Mouse (Mus musculus) liver, embryonic 14.5 days (tissue): Measurements from ENCODE around the gene Dcaf11. TPM values are rescaled to one million over a fixed set of nuclear protein-coding genes. Genes with fewer than 3 reads are reported as not detected.

ENCODE experiments used
- ATAC-seq: fragments of 200-750 bp; cut with Nextera tagmentation; 2 replicates; pipeline ENCODE4 v1.8.0; 2017; ENCODE audit warnings: moderate number of reproducible peaks, mild to moderate bottlenecking, moderate library complexity; ENCODE audit not compliant: insufficient read depth
- DNase-seq, 3 experiments: peaks; one replicate each; pipeline ENCODE4 v3.0.0-alpha.2; 2012 to 2013; ENCODE audit warnings: low read depth in 3 of 3, low spot score in 3 of 3
- H3K27ac ChIP-seq: fragments of 300-500 bp; sonication (generic); 2 replicates; pipeline ENCODE4 v1.5.1; 2014; ENCODE audit warnings: moderate library complexity, mild to moderate bottlenecking, control low read depth, inconsistent platforms
- H3K27me3 ChIP-seq: fragments of 300-500 bp; sonication (generic); 2 replicates; pipeline ENCODE4 v1.6.1; 2014; ENCODE audit warnings: mild to moderate bottlenecking, low read length, moderate library complexity; ENCODE audit not compliant: control insufficient read depth, insufficient read depth
- H3K36me3 ChIP-seq: fragments of 300-500 bp; sonication (generic); replicated peaks from 2 replicates; pipeline ENCODE4 v1.6.1; 2014; ENCODE audit warnings: low read depth; ENCODE audit not compliant: control insufficient read depth, insufficient read depth
- H3K4me1 ChIP-seq, 2 experiments: fragments of 200-500 bp in 1 of 2; fragments of 300-500 bp in 1 of 2; sonication (generic) in 1 of 2; replicated peaks; 2 replicates each; pipeline ENCODE4 v1.6.1; 2012 to 2014; ENCODE audit warnings: antibody characterized with exemption in 1 of 2, inconsistent platforms in 1 of 2, low read length in 1 of 2; ENCODE audit not compliant: control insufficient read depth in 2 of 2, insufficient read depth in 2 of 2
- H3K4me2 ChIP-seq: fragments of 300-500 bp; sonication (generic); 2 replicates; pipeline ENCODE4 v1.6.1; 2014; ENCODE audit warnings: low read depth, mild to moderate bottlenecking, control low read depth, moderate library complexity
- H3K4me3 ChIP-seq, 2 experiments: fragments of 200-500 bp in 1 of 2; fragments of 300-500 bp in 1 of 2; sonication (generic) in 1 of 2; 2 replicates each; pipeline ENCODE4 v1.5.1; 2012 to 2014; ENCODE audit warnings: low read depth in 2 of 2, low read length in 2 of 2, mild to moderate bottlenecking in 2 of 2, control low read depth in 1 of 2, inconsistent platforms in 1 of 2, moderate library complexity in 1 of 2; ENCODE audit not compliant: insufficient read depth in 1 of 2
- H3K9ac ChIP-seq: fragments of 300-500 bp; sonication (generic); replicated peaks from 2 replicates; pipeline ENCODE4 v1.6.1; 2014; ENCODE audit warnings: mild to moderate bottlenecking, control low read depth, moderate library complexity
- H3K9me3 ChIP-seq: fragments of 300-500 bp; sonication (generic); 2 replicates; pipeline ENCODE4 v1.6.1; 2016; ENCODE audit warnings: low read length, mixed read lengths; ENCODE audit not compliant: control insufficient read depth
- CTCF ChIP-seq: IDR thresholded peaks from 2 replicates; pipeline ENCODE4 v1.5.1; 2016; ENCODE audit warnings: antibody characterized with exemption, low read depth, control low read depth
- EP300 ChIP-seq: IDR thresholded peaks from 2 replicates; pipeline ENCODE4 v1.6.1; 2016; ENCODE audit warnings: antibody characterized with exemption, low read depth
- WGBS: fragments of 180-500 bp; shearing (Covaris S2); extraction: QIAGEN DNeasy Blood & Tissue Kit; methylation state at CpG from one replicate; pipeline ENCODE4 v1.1.7; 2014; ENCODE audit not compliant: insufficient replicate concordance; 5-methylcytosine and 5-hydroxymethylcytosine counted together
- polyA plus RNA-seq, 2 experiments: library from polyadenylated mRNA; depleted of rRNA in 1 of 2; stranded (reverse) in 1 of 2; unstranded in 1 of 2; fragments of >200 nt; fragmentation: Nextera tagmentation in 1 of 2; extraction: Ambion mirVana in 1 of 2; gene quantifications; 2 replicates each; pipeline versions ENCODE4 v1.2.1 to v1.2.3; 2012 to 2014

Dcaf11 gene
- polyA plus RNA-seq, 2 experiments, result 30.9 to 47.5 TPM

DNA sequence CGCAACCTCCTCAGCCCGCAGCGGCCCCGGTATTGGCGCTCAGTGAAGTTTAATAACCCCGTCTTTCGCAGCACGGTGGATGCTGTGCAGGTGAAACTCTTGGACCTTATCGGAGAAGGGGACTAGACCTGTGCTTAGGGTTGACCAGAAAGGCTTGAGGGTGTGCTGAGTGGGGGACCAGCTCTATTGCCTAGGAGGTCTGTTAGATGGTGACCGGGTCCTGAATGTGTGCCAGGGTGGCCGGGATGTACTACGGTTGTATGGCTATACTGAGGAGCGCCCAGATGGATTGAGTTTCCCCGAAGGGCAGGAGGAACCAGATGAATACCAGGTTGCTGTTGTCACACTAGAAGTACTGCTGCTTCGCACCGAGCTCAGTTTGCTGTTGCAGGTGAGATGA lies 32.4 kb downstream of the Dcaf11 start:
- DNase-seq, result no peak
- no peaks in the 10 kb centered on the region for H3K9me3 ChIP-seq

DNA sequence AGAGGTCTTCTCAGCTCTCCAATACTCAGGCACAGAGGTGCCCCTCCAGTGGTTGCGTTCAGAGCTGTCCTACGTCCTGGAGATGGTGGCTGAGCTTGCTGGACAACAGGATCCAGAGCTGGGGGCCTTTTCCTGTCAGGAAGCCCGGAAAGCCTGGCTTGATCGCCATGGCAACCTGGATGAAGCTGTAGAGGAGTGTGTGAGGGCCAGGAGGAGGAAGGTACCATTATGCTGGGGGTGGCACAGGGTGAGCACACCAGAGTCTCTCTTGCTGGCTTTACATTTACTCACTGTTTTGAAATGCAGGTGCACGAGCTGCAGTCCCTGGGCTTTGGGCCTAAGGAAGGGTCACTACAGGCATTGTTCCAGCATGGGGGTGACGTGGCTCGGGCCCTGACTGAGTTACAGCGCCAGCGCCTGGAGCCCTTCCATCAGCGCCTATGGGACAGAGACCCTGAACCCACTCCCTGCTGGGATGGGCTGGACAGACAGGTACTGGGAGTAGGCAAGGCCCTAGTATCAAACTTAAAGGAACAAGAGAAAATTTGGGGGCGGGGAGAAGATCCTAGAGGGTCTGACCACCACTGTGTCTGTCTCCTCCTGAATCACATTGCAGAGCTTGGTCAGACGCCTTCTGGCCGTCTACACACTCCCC lies 36.4 kb downstream of the Dcaf11 start:
- no peak for ATAC-seq
- no peak for DNase-seq
- Histone ChIP-seq H3K36me3 (peaks cover 48% of the 10 kb centered on the region), H3K4me2 (no peak overlapping the region), H3K4me1 (peaks cover 4 to 6% of the 10 kb centered on the region in 2 experiments), H3K27me3 (no peaks in the 10 kb centered on the region), H3K27ac (no peak overlapping the region), H3K9ac (no peak overlapping the region), H3K9me3 (no peaks in the 10 kb centered on the region), H3K4me3 (no peak overlapping the region)
- WGBS, result 84% methylated on average over 13 of the region's 13 CpGs
- TF ChIP-seq EP300 (no peak), CTCF (no peak)

More for the DNA sequence above, 32.4 kb downstream of the Dcaf11 start:
- H3K9ac ChIP-seq, result peak overlapping the region; percentile 77
- H3K27me3 ChIP-seq, result no peaks in the 10 kb centered on the region
- H3K4me3 ChIP-seq, result peak overlapping the region; percentile 79 to 96
- peaks cover 11% of the 10 kb centered on the region in 2 experiments for H3K4me1 ChIP-seq
- H3K36me3 ChIP-seq, result peaks cover 21% of the 10 kb centered on the region
- peak overlapping the region; percentile 97 for H3K27ac ChIP-seq
- ATAC-seq, result no peak
- H3K4me2 ChIP-seq, result peak overlapping the region; percentile 75
- TF ChIP-seq CTCF (no peak), EP300 (no peak)
- WGBS, result 4% methylated on average over 16 of the region's 16 CpGs

DNA sequence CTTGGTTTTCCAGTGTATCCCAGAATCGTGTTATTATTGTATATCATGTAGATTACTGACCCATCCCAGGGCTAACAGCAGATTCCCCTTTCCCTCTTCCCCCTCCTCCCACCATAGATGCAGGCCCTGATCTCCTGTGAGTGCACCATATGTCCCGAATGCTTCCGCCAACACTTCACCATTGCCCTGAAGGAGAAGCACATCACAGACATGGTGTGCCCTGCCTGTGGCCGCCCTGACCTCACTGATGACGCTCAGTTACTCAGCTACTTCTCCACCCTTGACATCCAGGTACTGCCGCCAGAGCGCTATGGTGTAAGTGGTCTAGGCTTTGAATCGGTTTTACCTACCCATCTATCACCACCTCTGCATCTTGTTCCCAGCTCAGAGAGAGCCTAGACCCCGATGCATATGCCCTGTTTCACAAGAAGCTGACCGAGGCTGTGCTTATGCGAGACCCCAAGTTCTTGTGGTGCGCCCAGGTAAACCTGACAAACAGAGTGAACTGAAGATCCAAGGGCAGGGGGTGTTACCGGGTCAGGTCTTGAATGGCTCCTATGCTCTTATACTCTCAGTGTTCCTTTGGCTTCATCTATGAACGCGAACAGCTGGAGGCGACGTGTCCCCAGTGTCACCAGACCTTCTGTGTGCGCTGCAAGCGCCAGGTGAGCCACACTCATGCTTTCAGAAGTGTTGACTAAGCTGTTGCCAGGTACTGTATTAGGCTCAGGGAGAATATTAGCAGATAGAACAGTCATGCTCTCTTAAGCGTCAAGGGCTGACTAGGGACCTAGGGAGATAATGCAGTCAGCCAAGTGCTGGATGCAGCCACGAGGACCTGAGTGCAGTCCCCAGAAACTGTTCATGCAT lies 39.0 kb downstream of the Dcaf11 start:
- H3K9me3 ChIP-seq, result no peaks in the 10 kb centered on the region
- no peak overlapping the region for H3K27ac ChIP-seq
- peaks cover 0 to 11% of the 10 kb centered on the region in 2 experiments; a peak in 3 of 4 replicates for H3K4me1 ChIP-seq
- no peak overlapping the region for H3K4me2 ChIP-seq
- no peaks in the 10 kb centered on the region for H3K27me3 ChIP-seq
- peaks cover 65% of the 10 kb centered on the region for H3K36me3 ChIP-seq
- H3K9ac ChIP-seq, result no peak overlapping the region
- H3K4me3 ChIP-seq, result no peak overlapping the region
- DNase-seq (no peak), ATAC-seq (no peak)
- 91% methylated on average over 21 of the region's 21 CpGs for WGBS
- TF ChIP-seq EP300 (no peak), CTCF (no peak)

DNA sequence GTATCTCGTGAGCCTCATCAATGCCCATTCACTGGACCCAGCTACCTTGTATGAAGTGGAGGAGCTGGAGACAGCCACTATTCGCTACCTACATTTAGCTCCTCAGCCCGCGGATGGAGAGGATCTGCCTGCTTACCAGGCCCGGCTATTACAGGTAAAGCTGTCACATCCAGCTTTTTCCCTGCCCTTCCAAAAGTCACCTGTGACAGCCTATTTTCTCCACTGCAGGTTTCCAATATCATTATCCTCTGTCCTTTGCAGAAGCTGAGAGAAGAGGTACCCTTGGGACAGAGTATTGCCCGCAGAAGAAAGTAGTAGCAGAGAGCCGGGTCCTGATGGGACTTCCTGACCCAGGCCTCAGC lies 43.4 kb downstream of the Dcaf11 start, which contains the start of gene Irf9:
TSS of gene Irf9 (plus strand) at position 301 of the 362 bp plus-strand sequence.
- no peak for ATAC-seq

More for the DNA sequence above, 43.4 kb downstream of the Dcaf11 start, which contains the start of gene Irf9:
- Histone ChIP-seq H3K36me3 (peaks cover 73% of the 10 kb centered on the region), H3K4me2 (peak within 1 kb of the TSS; percentile 95), H3K4me3 (peak within 1 kb of the TSS; percentile 64 to 76), H3K27ac (peak within 1 kb of the TSS; percentile 96), H3K9ac (peak within 1 kb of the TSS; percentile 91), H3K27me3 (no peaks in the 10 kb centered on the region), H3K4me1 (peaks cover 12 to 28% of the 10 kb centered on the region in 2 experiments), H3K9me3 (no peaks in the 10 kb centered on the region)
- WGBS, result 79% methylated on average over 7 of the region's 7 CpGs
- no peak for DNase-seq
- no peak for TF ChIP-seq CTCF
- no peak for TF ChIP-seq EP300
